Mouse (Mus musculus) brain, embryonic 14.5 days (tissue): Measurements from ENCODE around the gene Olfr332.

Experiments
- CTCF ChIP-seq: fragments of 200-500 bp; IDR thresholded peaks from 2 replicates; pipeline ENCODE4 v1.5.1; 2012; ENCODE audit warnings: inconsistent platforms, mild to moderate bottlenecking, moderate library complexity, borderline replicate concordance; ENCODE audit not compliant: insufficient read depth, insufficient read length; ENCODE audit errors: extremely low read depth
- POLR2A ChIP-seq: fragments of 200-500 bp; IDR thresholded peaks from 2 replicates; pipeline ENCODE4 v1.6.1; 2012; ENCODE audit warnings: mild to moderate bottlenecking, inconsistent platforms, borderline replicate concordance; ENCODE audit not compliant: poor library complexity, insufficient read depth, insufficient read length, severe bottlenecking; ENCODE audit errors: extremely low read depth

DNA sequence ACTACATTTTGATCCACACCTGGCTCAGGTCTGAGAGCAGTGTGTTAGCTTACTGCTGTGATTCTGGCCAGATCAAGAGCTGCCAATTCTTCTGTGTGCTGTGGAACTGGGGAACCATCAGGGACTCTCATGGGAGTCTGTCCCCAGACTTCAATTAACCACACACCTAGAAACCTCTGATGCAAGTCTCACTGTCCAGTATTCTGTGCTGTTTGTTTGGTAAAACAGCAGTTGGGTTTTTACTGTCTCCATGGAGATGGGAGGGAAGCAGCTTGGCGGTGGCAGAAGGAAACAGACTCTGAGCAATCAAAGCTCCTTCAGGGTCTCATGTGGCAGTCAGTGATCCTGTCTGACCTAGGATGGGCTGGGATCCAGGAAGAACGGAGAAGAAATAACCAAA lies at the start of gene Olfr332:
- TF ChIP-seq CTCF (no peak), POLR2A (no peak)
